Mouse (Mus musculus): ENCODE measurements around the gene Lin7a. TPM values are rescaled to one million over a fixed set of nuclear protein-coding genes. Genes with fewer than 3 reads are reported as not detected.

Lin7a gene
- polyA plus RNA-seq, 1 experiment from 2014 or later: 8.1 TPM

GRCm38 (mm10) chr10:107272804-107273145, 1.3 kb downstream of the Lin7a start:
- Histone ChIP-seq H3K27me3 (ENCODE audit: control insufficient read depth, insufficient read depth, low read length) (no peaks in the 10 kb centered on the region), H3K4me2 (replicated peaks; ENCODE audit: low read depth, low read length) (peak overlapping the region; percentile 67), H3K27ac (ENCODE audit: low read length) (no peak overlapping the region), H3K4me3 (ENCODE audit: low read depth, low read length) (peak overlapping the region; percentile 62), H3K9me3 (ENCODE audit: control insufficient read depth, low read depth, low read length) (no peaks in the 10 kb centered on the region), H3K9ac (replicated peaks; ENCODE audit: low read depth, low read length) (peak overlapping the region; percentile 52; the same call in 1 of the 2 replicates), H3K4me1 (ENCODE audit: control insufficient read depth, insufficient read depth, low read length) (no peaks in the 10 kb centered on the region), H3K36me3 (ENCODE audit: control insufficient read depth, insufficient read depth, low read length) (no peaks in the 10 kb centered on the region)
- peak; percentile 56; the same call in 1 of the 2 replicates for ATAC-seq (ENCODE audit: insufficient number of reproducible peaks, insufficient read depth, low FRiP score, low read depth)
- WGBS: 5% methylated on average over 11 of the region's 11 CpGs

GRCm38 (mm10) chr10:107273848-107274247, 2.4 kb downstream of the Lin7a start:
- 56% methylated on average over 6 of the region's 6 CpGs for WGBS
- no peak overlapping the region for H3K27ac ChIP-seq (ENCODE audit: low read length)
- no peaks in the 10 kb centered on the region for H3K36me3 ChIP-seq (ENCODE audit: control insufficient read depth, insufficient read depth, low read length)
- H3K4me2 ChIP-seq (replicated peaks; ENCODE audit: low read depth, low read length): no peak overlapping the region
- H3K27me3 ChIP-seq (ENCODE audit: control insufficient read depth, insufficient read depth, low read length): no peaks in the 10 kb centered on the region
- no peaks in the 10 kb centered on the region for H3K9me3 ChIP-seq (ENCODE audit: control insufficient read depth, low read depth, low read length)
- H3K4me3 ChIP-seq (ENCODE audit: low read depth, low read length): no peak overlapping the region
- no peak overlapping the region for H3K9ac ChIP-seq (replicated peaks; ENCODE audit: low read depth, low read length)
- ATAC-seq (ENCODE audit: insufficient number of reproducible peaks, insufficient read depth, low FRiP score, low read depth): no peak
- no peaks in the 10 kb centered on the region for H3K4me1 ChIP-seq (ENCODE audit: control insufficient read depth, insufficient read depth, low read length)

- Histone ChIP-seq H3K27me3 (ENCODE audit: control insufficient read depth, insufficient read depth, low read length) (no peaks in the 10 kb centered on the region), H3K9me3 (ENCODE audit: control insufficient read depth, low read depth, low read length) (no peaks in the 10 kb centered on the region), H3K4me1 (ENCODE audit: control insufficient read depth, insufficient read depth, low read length) (no peaks in the 10 kb centered on the region), H3K4me3 (ENCODE audit: low read depth, low read length) (no peak overlapping the region), H3K36me3 (ENCODE audit: control insufficient read depth, insufficient read depth, low read length) (no peaks in the 10 kb centered on the region), H3K9ac (replicated peaks; ENCODE audit: low read depth, low read length) (no peak overlapping the region), H3K4me2 (replicated peaks; ENCODE audit: low read depth, low read length) (no peak overlapping the region), H3K27ac (ENCODE audit: low read length) (no peak overlapping the region)
- no peak for ATAC-seq (ENCODE audit: insufficient number of reproducible peaks, insufficient read depth, low FRiP score, low read depth)
- 53% methylated on average over 3 of the region's 3 CpGs for WGBS
Observed at GRCm38 (mm10) chr10:107274785-107275184, 3.3 kb downstream of the Lin7a start.

- no peak for ATAC-seq (ENCODE audit: insufficient number of reproducible peaks, insufficient read depth, low FRiP score, low read depth)
- Histone ChIP-seq H3K27me3 (ENCODE audit: control insufficient read depth, insufficient read depth, low read length) (no peaks in the 10 kb centered on the region), H3K4me2 (replicated peaks; ENCODE audit: low read depth, low read length) (no peak overlapping the region), H3K9ac (replicated peaks; ENCODE audit: low read depth, low read length) (no peak overlapping the region), H3K4me3 (ENCODE audit: low read depth, low read length) (no peak overlapping the region), H3K4me1 (ENCODE audit: control insufficient read depth, insufficient read depth, low read length) (no peaks in the 10 kb centered on the region), H3K36me3 (ENCODE audit: control insufficient read depth, insufficient read depth, low read length) (no peaks in the 10 kb centered on the region), H3K9me3 (ENCODE audit: control insufficient read depth, low read depth, low read length) (no peaks in the 10 kb centered on the region), H3K27ac (ENCODE audit: low read length) (no peak overlapping the region)
- 86% methylated on average over 2 of the region's 2 CpGs for WGBS
Observed at GRCm38 (mm10) chr10:107276647-107277046, 5.2 kb downstream of the Lin7a start.

- Histone ChIP-seq H3K36me3 (ENCODE audit: control insufficient read depth, insufficient read depth, low read length) (no peaks in the 10 kb centered on the region), H3K4me1 (ENCODE audit: control insufficient read depth, insufficient read depth, low read length) (no peaks in the 10 kb centered on the region), H3K4me3 (ENCODE audit: low read depth, low read length) (no peak overlapping the region), H3K9ac (replicated peaks; ENCODE audit: low read depth, low read length) (no peak overlapping the region), H3K27me3 (ENCODE audit: control insufficient read depth, insufficient read depth, low read length) (no peaks in the 10 kb centered on the region), H3K9me3 (ENCODE audit: control insufficient read depth, low read depth, low read length) (no peaks in the 10 kb centered on the region), H3K27ac (ENCODE audit: low read length) (no peak overlapping the region), H3K4me2 (replicated peaks; ENCODE audit: low read depth, low read length) (no peak overlapping the region)
- WGBS: 62% methylated on average over 7 of the region's 7 CpGs
- ATAC-seq (ENCODE audit: insufficient number of reproducible peaks, insufficient read depth, low FRiP score, low read depth): no peak
Observed at GRCm38 (mm10) chr10:107293934-107294664, 22.6 kb downstream of the Lin7a start.

- ATAC-seq (ENCODE audit: insufficient number of reproducible peaks, insufficient read depth, low FRiP score, low read depth): no peak
- Histone ChIP-seq H3K4me2 (replicated peaks; ENCODE audit: low read depth, low read length) (no peak overlapping the region), H3K9me3 (ENCODE audit: control insufficient read depth, low read depth, low read length) (no peaks in the 10 kb centered on the region), H3K4me3 (ENCODE audit: low read depth, low read length) (no peak overlapping the region), H3K9ac (replicated peaks; ENCODE audit: low read depth, low read length) (no peak overlapping the region), H3K36me3 (ENCODE audit: control insufficient read depth, insufficient read depth, low read length) (no peaks in the 10 kb centered on the region), H3K4me1 (ENCODE audit: control insufficient read depth, insufficient read depth, low read length) (no peaks in the 10 kb centered on the region), H3K27ac (ENCODE audit: low read length) (no peak overlapping the region), H3K27me3 (ENCODE audit: control insufficient read depth, insufficient read depth, low read length) (no peaks in the 10 kb centered on the region)
- 71% methylated on average over 2 of the region's 2 CpGs for WGBS
Observed at GRCm38 (mm10) chr10:107300587-107301248, 29.2 kb downstream of the Lin7a start.

GRCm38 (mm10) chr10:107310964-107311490, 39.5 kb downstream of the Lin7a start:
- no peaks in the 10 kb centered on the region for H3K4me1 ChIP-seq (ENCODE audit: control insufficient read depth, insufficient read depth, low read length)
- H3K9me3 ChIP-seq (ENCODE audit: control insufficient read depth, low read depth, low read length): no peaks in the 10 kb centered on the region
- no peak overlapping the region for H3K4me3 ChIP-seq (ENCODE audit: low read depth, low read length)
- H3K4me2 ChIP-seq (replicated peaks; ENCODE audit: low read depth, low read length): no peak overlapping the region
- H3K27ac ChIP-seq (ENCODE audit: low read length): no peak overlapping the region
- no peaks in the 10 kb centered on the region for H3K27me3 ChIP-seq (ENCODE audit: control insufficient read depth, insufficient read depth, low read length)
- H3K36me3 ChIP-seq (ENCODE audit: control insufficient read depth, insufficient read depth, low read length): no peaks in the 10 kb centered on the region
- H3K9ac ChIP-seq (replicated peaks; ENCODE audit: low read depth, low read length): no peak overlapping the region
- 54% methylated on average over 5 of the region's 5 CpGs for WGBS
- ATAC-seq (ENCODE audit: insufficient number of reproducible peaks, insufficient read depth, low FRiP score, low read depth): no peak

GRCm38 (mm10) chr10:107312609-107313008, 41.1 kb downstream of the Lin7a start:
- H3K4me3 ChIP-seq (ENCODE audit: low read depth, low read length): no peak overlapping the region
- H3K9me3 ChIP-seq (ENCODE audit: control insufficient read depth, low read depth, low read length): no peaks in the 10 kb centered on the region
- H3K9ac ChIP-seq (replicated peaks; ENCODE audit: low read depth, low read length): no peak overlapping the region
- H3K4me1 ChIP-seq (ENCODE audit: control insufficient read depth, insufficient read depth, low read length): no peaks in the 10 kb centered on the region
- H3K4me2 ChIP-seq (replicated peaks; ENCODE audit: low read depth, low read length): no peak overlapping the region
- no peak overlapping the region for H3K27ac ChIP-seq (ENCODE audit: low read length)
- no peaks in the 10 kb centered on the region for H3K27me3 ChIP-seq (ENCODE audit: control insufficient read depth, insufficient read depth, low read length)
- no peak for ATAC-seq (ENCODE audit: insufficient number of reproducible peaks, insufficient read depth, low FRiP score, low read depth)
- H3K36me3 ChIP-seq (ENCODE audit: control insufficient read depth, insufficient read depth, low read length): no peaks in the 10 kb centered on the region
- WGBS: 76% methylated on average over 4 of the region's 4 CpGs
